Mouse (Mus musculus) megakaryocyte, embryonic 14.5 days (primary cell): ENCODE results near the gene Tspan4.

Experiments used
- FLI1 ChIP-seq: IDR thresholded peaks from 2 replicates; pipeline ENCODE4 v1.6.1; 2012; ENCODE audit warnings: low read length, inconsistent platforms, mixed read lengths
- GATA1 ChIP-seq: IDR thresholded peaks from 3 replicates; pipeline ENCODE4 v1.6.1; 2012; ENCODE audit warnings: mixed read lengths, low read length, inconsistent platforms, borderline replicate concordance

DNA sequence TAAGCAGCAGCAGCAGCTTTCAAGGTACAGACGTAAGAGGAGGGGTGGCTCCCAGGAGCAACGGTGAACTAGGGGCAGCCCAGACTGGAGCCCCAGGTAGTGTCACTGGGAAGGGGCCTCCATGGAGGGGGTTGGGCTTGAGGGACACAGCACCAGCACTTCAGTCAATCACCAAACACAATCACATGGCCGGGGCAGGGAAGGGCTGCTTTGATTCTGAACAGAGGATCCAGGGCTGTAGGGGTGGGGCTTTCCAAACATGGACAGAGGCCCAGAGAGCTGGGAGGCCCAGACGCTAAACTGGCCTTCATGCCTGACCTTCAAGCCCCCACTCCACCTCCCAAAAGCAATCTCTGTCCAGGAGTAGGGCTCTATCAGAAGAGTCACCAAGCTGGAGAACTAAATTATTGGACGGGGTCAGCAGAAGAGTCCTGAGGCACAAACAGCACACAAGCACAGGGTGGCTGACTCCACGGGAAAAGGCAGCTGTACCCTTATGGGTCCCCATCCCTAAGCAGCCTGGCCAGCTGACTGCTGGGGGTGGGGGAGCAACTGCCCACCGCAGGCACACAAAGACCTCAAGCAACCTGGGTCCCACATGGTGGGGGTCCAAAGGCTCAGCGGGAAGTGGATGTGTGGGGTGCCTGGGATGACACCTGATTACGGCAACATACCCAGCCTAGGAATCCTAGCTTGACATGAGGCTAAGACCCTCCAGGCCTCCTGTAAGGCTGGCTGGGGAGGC lies 45.0 kb upstream of the Tspan4 start:
- TF ChIP-seq GATA1 (no peak), FLI1 (no peak)
